Mouse (Mus musculus) lung, embryonic 16.5 days (tissue): Measurements from ENCODE around the gene Ccdc93. TPM values are rescaled to one million over a fixed set of nuclear protein-coding genes. Genes with fewer than 3 reads are reported as not detected.
A peak's percentile ranks its signal among the peaks of the same experiment; 100 is the strongest.

Experiments
- ATAC-seq: fragments of 200-750 bp; cut with Nextera tagmentation; 2 replicates; pipeline ENCODE4 v1.8.0; 2017; ENCODE audit warnings: low read depth, mild to moderate bottlenecking, moderate library complexity
- H3K27ac ChIP-seq: fragments of 300-500 bp; sonication (generic); 2 replicates; pipeline ENCODE4 v1.5.1; 2014; ENCODE audit warnings: mild to moderate bottlenecking, control low read depth, low read length
- H3K27me3 ChIP-seq: fragments of 300-500 bp; sonication (generic); 2 replicates; pipeline ENCODE4 v1.6.1; 2014; ENCODE audit warnings: low read depth, low read length, mixed read lengths; ENCODE audit not compliant: control insufficient read depth, insufficient read depth
- H3K36me3 ChIP-seq: fragments of 300-500 bp; sonication (generic); 2 replicates; pipeline ENCODE4 v1.6.1; 2014; ENCODE audit warnings: low read length; ENCODE audit not compliant: control insufficient read depth, insufficient read depth
- H3K4me1 ChIP-seq: fragments of 300-500 bp; sonication (generic); replicated peaks from 2 replicates; pipeline ENCODE4 v1.6.1; 2014; ENCODE audit warnings: low read length, mixed read lengths; ENCODE audit not compliant: control insufficient read depth, insufficient read depth
- H3K4me2 ChIP-seq: fragments of 300-500 bp; sonication (generic); 2 replicates; pipeline ENCODE4 v1.6.1; 2014; ENCODE audit warnings: low read depth, low read length, control low read depth
- H3K4me3 ChIP-seq: fragments of 300-500 bp; sonication (generic); 2 replicates; pipeline ENCODE4 v1.5.1; 2014; ENCODE audit warnings: mild to moderate bottlenecking, low read length, control low read depth
- H3K9ac ChIP-seq: fragments of 300-500 bp; sonication (generic); 2 replicates; pipeline ENCODE4 v1.6.1; 2014; ENCODE audit warnings: low read length, control low read depth
- H3K9me3 ChIP-seq: fragments of 300-500 bp; sonication (generic); 2 replicates; pipeline ENCODE4 v1.6.1; 2016; ENCODE audit warnings: low read length; ENCODE audit not compliant: control insufficient read depth
- WGBS: fragments of 180-500 bp; shearing (Covaris S2); extraction: QIAGEN DNeasy Blood & Tissue Kit; methylation state at CpG from one replicate; pipeline ENCODE4 v1.1.7; 2014; 5-methylcytosine and 5-hydroxymethylcytosine counted together
- polyA plus RNA-seq: library from polyadenylated mRNA; unstranded; fragments of >200 nt; fragmentation: Nextera tagmentation; extraction: Ambion mirVana; gene quantifications from 2 replicates; pipeline ENCODE4 v1.2.1, GENCODE M21; 2015

Gene Ccdc93
- polyA plus RNA-seq, 1 experiment from 2014 or later: 9.4 TPM

DNA sequence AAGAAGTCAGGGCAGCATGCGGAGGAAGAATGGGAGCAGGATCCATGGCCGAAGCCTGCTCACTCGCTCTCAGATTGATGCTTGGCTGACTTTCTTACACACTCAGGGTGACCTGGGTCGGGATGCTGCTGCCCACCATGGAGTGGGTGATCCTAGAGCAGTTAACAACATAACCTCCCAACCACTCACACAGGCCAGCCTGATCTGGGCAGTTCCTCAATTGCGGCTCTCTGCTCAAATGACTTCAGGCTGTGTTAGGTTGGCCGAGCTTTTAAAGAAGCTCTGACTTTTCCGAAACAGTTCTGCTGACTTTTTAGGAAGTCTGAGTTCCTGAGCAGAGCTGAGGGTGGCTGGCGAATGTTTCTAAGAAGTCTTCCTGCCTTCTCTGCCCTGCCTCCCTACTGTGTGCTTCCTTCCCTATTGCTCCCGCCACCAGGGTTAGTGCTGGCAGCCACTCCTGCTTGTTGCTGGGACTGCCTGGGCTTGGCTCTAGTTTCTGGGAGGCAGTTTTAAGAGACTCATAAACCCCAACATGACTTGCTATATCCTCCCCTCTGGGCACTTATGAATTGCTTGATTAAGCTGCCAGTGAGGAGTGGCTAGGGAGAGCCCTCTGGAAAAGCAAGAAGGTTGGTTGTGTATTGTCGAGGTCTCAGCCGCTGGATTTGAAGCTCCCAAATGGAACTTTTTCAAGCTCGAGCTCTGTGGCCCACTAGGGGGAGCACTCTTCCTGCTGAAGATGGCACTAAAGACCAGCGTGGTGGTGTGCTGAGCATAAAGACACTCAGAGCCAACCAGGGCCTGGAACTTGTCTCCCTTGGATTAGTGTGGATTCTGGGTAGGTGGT, 9.9 kb downstream of the Ccdc93 start:
- H3K4me3 ChIP-seq: no peak overlapping the region
- H3K9me3 ChIP-seq: no peaks in the 10 kb centered on the region
- peaks cover 15% of the 10 kb centered on the region for H3K36me3 ChIP-seq
- no peaks in the 10 kb centered on the region for H3K4me1 ChIP-seq
- H3K27ac ChIP-seq: no peak overlapping the region
- H3K27me3 ChIP-seq: no peaks in the 10 kb centered on the region
- 0 out of 2 replicates have a peak, but pooled peaks have one; percentile 45 for ATAC-seq
- H3K9ac ChIP-seq: no peak overlapping the region
- 63% methylated on average over 13 of the region's 13 CpGs for WGBS
- no peak overlapping the region for H3K4me2 ChIP-seq

DNA sequence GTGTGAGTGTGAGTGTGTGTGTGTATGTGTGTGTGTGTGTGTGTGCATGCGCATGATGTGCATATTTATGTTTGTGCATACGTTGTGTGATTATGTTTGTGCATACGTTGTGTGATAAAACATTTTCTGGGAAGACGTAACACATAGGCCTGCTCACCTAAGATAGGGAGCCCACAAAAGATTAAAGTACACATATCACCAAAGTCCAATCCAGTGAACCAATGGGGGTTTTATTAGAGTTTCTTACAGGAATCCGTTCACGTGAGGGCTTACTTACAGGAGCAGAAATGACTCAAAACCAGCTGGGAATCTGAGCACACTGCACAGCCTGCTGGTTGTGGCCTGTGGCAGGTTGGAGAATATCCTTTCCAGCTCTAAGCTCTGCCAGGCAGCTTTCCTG, 13.3 kb downstream of the Ccdc93 start:
- Histone ChIP-seq H3K4me3 (no peak overlapping the region), H3K27ac (no peak overlapping the region), H3K4me1 (no peaks in the 10 kb centered on the region), H3K9ac (no peak overlapping the region), H3K4me2 (no peak overlapping the region), H3K36me3 (peaks cover 16% of the 10 kb centered on the region; the same call in 1 of the 2 replicates), H3K27me3 (no peaks in the 10 kb centered on the region), H3K9me3 (no peaks in the 10 kb centered on the region)
- 93% methylated on average over 6 of the region's 6 CpGs for WGBS
- ATAC-seq: no peak

- peaks cover 12% of the 10 kb centered on the region; the same call in 1 of the 2 replicates for H3K36me3 ChIP-seq
- no peak for ATAC-seq
Measured at GRCm38 (mm10) chr1:121447216-121447615, 16.4 kb downstream of the Ccdc93 start.

GRCm38 (mm10) chr1:121448166-121448565, 17.3 kb downstream of the Ccdc93 start:
- peaks cover 6% of the 10 kb centered on the region; the same call in 1 of the 2 replicates for H3K36me3 ChIP-seq
- H3K4me1 ChIP-seq: no peaks in the 10 kb centered on the region
- no peaks in the 10 kb centered on the region for H3K27me3 ChIP-seq
- WGBS: 91% methylated on average over 19 of the region's 19 CpGs
- ATAC-seq: no peak
- no peaks in the 10 kb centered on the region for H3K9me3 ChIP-seq
- H3K4me3 ChIP-seq: no peak overlapping the region
- no peak overlapping the region for H3K27ac ChIP-seq
- no peak overlapping the region for H3K9ac ChIP-seq
- no peak overlapping the region for H3K4me2 ChIP-seq

More at GRCm38 (mm10) chr1:121447216-121447615, 16.4 kb downstream of the Ccdc93 start:
- WGBS: 90% methylated on average over 10 of the region's 10 CpGs
- no peak overlapping the region for H3K4me3 ChIP-seq
- H3K9ac ChIP-seq: no peak overlapping the region
- no peak overlapping the region for H3K27ac ChIP-seq
- no peaks in the 10 kb centered on the region for H3K4me1 ChIP-seq
- no peaks in the 10 kb centered on the region for H3K27me3 ChIP-seq
- no peaks in the 10 kb centered on the region for H3K9me3 ChIP-seq
- no peak overlapping the region for H3K4me2 ChIP-seq

- H3K9me3 ChIP-seq: no peaks in the 10 kb centered on the region
- H3K27me3 ChIP-seq: no peaks in the 10 kb centered on the region
- H3K4me1 ChIP-seq: no peaks in the 10 kb centered on the region
- peaks cover 8% of the 10 kb centered on the region; the same call in 1 of the 2 replicates for H3K36me3 ChIP-seq
- no peak overlapping the region for H3K9ac ChIP-seq
- no peak for ATAC-seq
- 77% methylated on average over 7 of the region's 7 CpGs for WGBS
- H3K27ac ChIP-seq: no peak overlapping the region
- no peak overlapping the region for H3K4me2 ChIP-seq
- H3K4me3 ChIP-seq: no peak overlapping the region
Measured at GRCm38 (mm10) chr1:121451009-121451408, 20.2 kb downstream of the Ccdc93 start.

- no peak for ATAC-seq
Measured at GRCm38 (mm10) chr1:121452498-121452897, 21.6 kb downstream of the Ccdc93 start.

GRCm38 (mm10) chr1:121453053-121453452, 22.2 kb downstream of the Ccdc93 start:
- 94% methylated on average over 4 of the region's 4 CpGs for WGBS
- H3K27ac ChIP-seq: no peak overlapping the region
- no peak overlapping the region for H3K4me2 ChIP-seq
- no peaks in the 10 kb centered on the region for H3K4me1 ChIP-seq
- no peak overlapping the region for H3K4me3 ChIP-seq
- H3K9ac ChIP-seq: no peak overlapping the region
- ATAC-seq: no peak
- H3K9me3 ChIP-seq: no peaks in the 10 kb centered on the region
- no peaks in the 10 kb centered on the region for H3K27me3 ChIP-seq
- peaks cover 8% of the 10 kb centered on the region; the same call in 1 of the 2 replicates for H3K36me3 ChIP-seq

More at GRCm38 (mm10) chr1:121452498-121452897, 21.6 kb downstream of the Ccdc93 start:
- no peak overlapping the region for H3K27ac ChIP-seq
- no peak overlapping the region for H3K4me2 ChIP-seq
- 82% methylated on average over 6 of the region's 6 CpGs for WGBS
- H3K9ac ChIP-seq: no peak overlapping the region
- no peaks in the 10 kb centered on the region for H3K9me3 ChIP-seq
- H3K4me1 ChIP-seq: no peaks in the 10 kb centered on the region
- no peak overlapping the region for H3K4me3 ChIP-seq
- peaks cover 8% of the 10 kb centered on the region; the same call in 1 of the 2 replicates for H3K36me3 ChIP-seq
- no peaks in the 10 kb centered on the region for H3K27me3 ChIP-seq

DNA sequence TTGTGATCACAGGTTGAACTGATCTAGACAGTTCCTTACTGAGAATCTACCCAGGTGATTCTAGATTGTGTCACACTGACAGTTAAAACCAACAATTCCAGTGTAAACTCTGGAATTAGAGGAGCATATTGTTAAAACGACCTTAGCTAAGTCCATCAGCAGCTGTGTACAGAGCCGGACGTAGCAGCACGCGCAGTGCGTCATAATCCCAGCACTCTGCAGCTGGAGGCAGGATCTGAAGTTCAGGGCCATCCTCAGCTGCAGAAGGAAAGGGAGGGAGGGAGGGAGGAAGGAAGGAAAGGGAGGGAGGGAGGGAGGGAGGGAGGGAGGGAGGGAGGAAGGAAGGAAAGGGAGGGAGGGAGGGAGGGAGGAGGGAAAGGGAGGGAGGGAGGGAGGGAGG, 24.1 kb downstream of the Ccdc93 start:
- no peak for ATAC-seq
- H3K4me2 ChIP-seq: no peak overlapping the region
- H3K9me3 ChIP-seq: no peaks in the 10 kb centered on the region
- H3K36me3 ChIP-seq: 0 out of 2 replicates have a peak, but pooled peaks cover 2% of the 10 kb centered on the region
- no peaks in the 10 kb centered on the region for H3K27me3 ChIP-seq
- H3K27ac ChIP-seq: no peak overlapping the region
- 71% methylated on average over 6 of the region's 6 CpGs for WGBS
- H3K4me3 ChIP-seq: no peak overlapping the region
- no peak overlapping the region for H3K9ac ChIP-seq
- no peaks in the 10 kb centered on the region for H3K4me1 ChIP-seq

DNA sequence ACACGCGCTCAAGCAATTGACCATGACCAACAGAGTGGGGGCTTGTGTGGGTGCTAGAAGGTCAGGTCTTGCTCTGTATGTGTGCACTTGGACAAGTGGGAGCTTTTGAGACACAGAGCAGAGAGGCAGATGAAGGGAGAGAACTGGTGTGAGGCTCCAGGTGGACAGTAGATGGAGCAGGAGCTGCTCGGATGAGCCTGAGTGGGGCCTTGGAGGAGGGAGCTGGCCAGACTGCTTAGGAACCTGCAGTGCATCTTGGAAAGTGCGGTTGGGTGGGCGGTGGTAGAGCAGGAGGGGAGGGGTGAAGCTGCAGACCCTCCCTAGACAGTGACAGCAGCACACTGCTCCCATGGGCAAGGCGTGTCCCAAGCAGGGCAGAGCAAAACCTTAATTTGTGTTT, 29.2 kb downstream of the Ccdc93 start:
- Histone ChIP-seq H3K4me3 (no peak overlapping the region), H3K4me1 (no peaks in the 10 kb centered on the region), H3K27ac (no peak overlapping the region), H3K9me3 (no peaks in the 10 kb centered on the region), H3K4me2 (no peak overlapping the region), H3K9ac (no peak overlapping the region), H3K36me3 (no peaks in the 10 kb centered on the region), H3K27me3 (no peaks in the 10 kb centered on the region)
- WGBS: 65% methylated on average over 6 of the region's 6 CpGs
- ATAC-seq: no peak
